Mouse (Mus musculus): Measurements from ENCODE around the gene Bach1. TPM values are rescaled to one million over a fixed set of nuclear protein-coding genes. Genes with fewer than 3 reads are reported as not detected.

The Bach1 gene
- polyA plus RNA-seq, 1 experiment from 2014 or later, result 19.0 TPM

GRCm38 (mm10) chr16:87736106-87736505 is 37.4 kb downstream of the Bach1 start:
- Histone ChIP-seq H3K4me2 (ENCODE audit: low read depth, low read length) (no peak overlapping the region), H3K9me3 (replicated peaks; ENCODE audit: control insufficient read depth, low read length) (no peaks in the 10 kb centered on the region), H3K4me3 (ENCODE audit: low read depth, low read length) (no peak overlapping the region), H3K27me3 (ENCODE audit: control insufficient read depth, insufficient read depth, low read length) (no peaks in the 10 kb centered on the region), H3K4me1 (ENCODE audit: control insufficient read depth, insufficient read depth, low read length) (no peaks in the 10 kb centered on the region), H3K36me3 (replicated peaks; ENCODE audit: control insufficient read depth, insufficient read depth, low read depth, low read length) (no peaks in the 10 kb centered on the region), H3K27ac (replicated peaks; ENCODE audit: low read depth, low read length) (no peak overlapping the region), H3K9ac (replicated peaks; ENCODE audit: low read length) (no peak overlapping the region)
- no peak for ATAC-seq (replicated peaks; ENCODE audit: insufficient number of reproducible peaks, low FRiP score, low TSS enrichment, low read depth)
- no peak for DNase-seq (ENCODE audit: low spot score)
- whole genome bisulfite sequencing, result 90% methylated on average over 11 of the region's 11 CpGs

- Histone ChIP-seq H3K4me3 (ENCODE audit: low read depth, low read length) (no peak overlapping the region), H3K9me3 (replicated peaks; ENCODE audit: control insufficient read depth, low read length) (no peaks in the 10 kb centered on the region), H3K27me3 (ENCODE audit: control insufficient read depth, insufficient read depth, low read length) (no peaks in the 10 kb centered on the region), H3K27ac (replicated peaks; ENCODE audit: low read depth, low read length) (no peak overlapping the region), H3K4me2 (ENCODE audit: low read depth, low read length) (no peak overlapping the region), H3K36me3 (replicated peaks; ENCODE audit: control insufficient read depth, insufficient read depth, low read depth, low read length) (no peaks in the 10 kb centered on the region), H3K9ac (replicated peaks; ENCODE audit: low read length) (no peak overlapping the region), H3K4me1 (ENCODE audit: control insufficient read depth, insufficient read depth, low read length) (no peaks in the 10 kb centered on the region)
- no peak for DNase-seq (ENCODE audit: low spot score)
- 67% methylated on average over 8 of the region's 8 CpGs for WGBS
- ATAC-seq (replicated peaks; ENCODE audit: insufficient number of reproducible peaks, low FRiP score, low TSS enrichment, low read depth), result no peak
Observed at GRCm38 (mm10) chr16:87737296-87737695, 38.6 kb downstream of the Bach1 start.

GRCm38 (mm10) chr16:87737842-87738639 is 39.3 kb downstream of the Bach1 start:
- no peak for DNase-seq (ENCODE audit: low spot score)
- ATAC-seq (replicated peaks; ENCODE audit: insufficient number of reproducible peaks, low FRiP score, low TSS enrichment, low read depth), result no peak

GRCm38 (mm10) chr16:87741034-87741715 is 42.4 kb downstream of the Bach1 start:
- Histone ChIP-seq H3K27ac (replicated peaks; ENCODE audit: low read depth, low read length) (no peak overlapping the region), H3K36me3 (replicated peaks; ENCODE audit: control insufficient read depth, insufficient read depth, low read depth, low read length) (no peaks in the 10 kb centered on the region), H3K27me3 (ENCODE audit: control insufficient read depth, insufficient read depth, low read length) (no peaks in the 10 kb centered on the region), H3K4me2 (ENCODE audit: low read depth, low read length) (no peak overlapping the region), H3K9ac (replicated peaks; ENCODE audit: low read length) (no peak overlapping the region), H3K4me3 (ENCODE audit: low read depth, low read length) (no peak overlapping the region), H3K4me1 (ENCODE audit: control insufficient read depth, insufficient read depth, low read length) (no peaks in the 10 kb centered on the region), H3K9me3 (replicated peaks; ENCODE audit: control insufficient read depth, low read length) (no peaks in the 10 kb centered on the region)
- ATAC-seq (replicated peaks; ENCODE audit: insufficient number of reproducible peaks, low FRiP score, low TSS enrichment, low read depth), result no peak
- WGBS, result 88% methylated on average over 9 of the region's 9 CpGs
- DNase-seq (ENCODE audit: low spot score), result no peak

More at GRCm38 (mm10) chr16:87737842-87738639, 39.3 kb downstream of the Bach1 start:
- no peaks in the 10 kb centered on the region for H3K4me1 ChIP-seq (ENCODE audit: control insufficient read depth, insufficient read depth, low read length)
- H3K27ac ChIP-seq (replicated peaks; ENCODE audit: low read depth, low read length), result no peak overlapping the region
- H3K27me3 ChIP-seq (ENCODE audit: control insufficient read depth, insufficient read depth, low read length), result no peaks in the 10 kb centered on the region
- no peak overlapping the region for H3K4me2 ChIP-seq (ENCODE audit: low read depth, low read length)
- H3K9me3 ChIP-seq (replicated peaks; ENCODE audit: control insufficient read depth, low read length), result no peaks in the 10 kb centered on the region
- no peak overlapping the region for H3K4me3 ChIP-seq (ENCODE audit: low read depth, low read length)
- H3K9ac ChIP-seq (replicated peaks; ENCODE audit: low read length), result no peak overlapping the region
- no peaks in the 10 kb centered on the region for H3K36me3 ChIP-seq (replicated peaks; ENCODE audit: control insufficient read depth, insufficient read depth, low read depth, low read length)
- WGBS, result 88% methylated on average over 21 of the region's 21 CpGs

- Histone ChIP-seq H3K9ac (replicated peaks; ENCODE audit: low read length) (no peak overlapping the region), H3K27ac (replicated peaks; ENCODE audit: low read depth, low read length) (no peak overlapping the region), H3K9me3 (replicated peaks; ENCODE audit: control insufficient read depth, low read length) (no peaks in the 10 kb centered on the region), H3K4me2 (ENCODE audit: low read depth, low read length) (no peak overlapping the region), H3K36me3 (replicated peaks; ENCODE audit: control insufficient read depth, insufficient read depth, low read depth, low read length) (no peaks in the 10 kb centered on the region), H3K4me1 (ENCODE audit: control insufficient read depth, insufficient read depth, low read length) (no peaks in the 10 kb centered on the region), H3K4me3 (ENCODE audit: low read depth, low read length) (no peak overlapping the region), H3K27me3 (ENCODE audit: control insufficient read depth, insufficient read depth, low read length) (no peaks in the 10 kb centered on the region)
- WGBS, result 64% methylated on average over 3 of the region's 3 CpGs
- no peak; the same call in 1 of the 2 replicates for ATAC-seq (replicated peaks; ENCODE audit: insufficient number of reproducible peaks, low FRiP score, low TSS enrichment, low read depth)
- no peak for DNase-seq (ENCODE audit: low spot score)
Observed at GRCm38 (mm10) chr16:87743661-87744060, 44.9 kb downstream of the Bach1 start.

- Histone ChIP-seq H3K9me3 (replicated peaks; ENCODE audit: control insufficient read depth, low read length) (no peaks in the 10 kb centered on the region), H3K27ac (replicated peaks; ENCODE audit: low read depth, low read length) (no peak overlapping the region), H3K4me3 (ENCODE audit: low read depth, low read length) (no peak overlapping the region), H3K27me3 (ENCODE audit: control insufficient read depth, insufficient read depth, low read length) (no peaks in the 10 kb centered on the region), H3K36me3 (replicated peaks; ENCODE audit: control insufficient read depth, insufficient read depth, low read depth, low read length) (no peaks in the 10 kb centered on the region), H3K4me2 (ENCODE audit: low read depth, low read length) (no peak overlapping the region), H3K9ac (replicated peaks; ENCODE audit: low read length) (no peak overlapping the region), H3K4me1 (ENCODE audit: control insufficient read depth, insufficient read depth, low read length) (no peaks in the 10 kb centered on the region)
- no peak for DNase-seq (ENCODE audit: low spot score)
- ATAC-seq (replicated peaks; ENCODE audit: insufficient number of reproducible peaks, low FRiP score, low TSS enrichment, low read depth), result no peak
- 74% methylated on average over 2 of the region's 2 CpGs for WGBS
Observed at GRCm38 (mm10) chr16:87744338-87744737, 45.6 kb downstream of the Bach1 start.

GRCm38 (mm10) chr16:87745192-87745945 is 46.6 kb downstream of the Bach1 start:
- H3K27ac ChIP-seq (replicated peaks; ENCODE audit: low read depth, low read length), result no peak overlapping the region
- no peak for ATAC-seq (replicated peaks; ENCODE audit: insufficient number of reproducible peaks, low FRiP score, low TSS enrichment, low read depth)
- no peaks in the 10 kb centered on the region for H3K4me1 ChIP-seq (ENCODE audit: control insufficient read depth, insufficient read depth, low read length)
- WGBS, result 88% methylated on average over 8 of the region's 8 CpGs
- H3K9ac ChIP-seq (replicated peaks; ENCODE audit: low read length), result no peak overlapping the region
- no peaks in the 10 kb centered on the region for H3K36me3 ChIP-seq (replicated peaks; ENCODE audit: control insufficient read depth, insufficient read depth, low read depth, low read length)
- no peak overlapping the region for H3K4me2 ChIP-seq (ENCODE audit: low read depth, low read length)
- no peaks in the 10 kb centered on the region for H3K27me3 ChIP-seq (ENCODE audit: control insufficient read depth, insufficient read depth, low read length)
- DNase-seq (ENCODE audit: low spot score), result no peak
- H3K4me3 ChIP-seq (ENCODE audit: low read depth, low read length), result no peak overlapping the region
- H3K9me3 ChIP-seq (replicated peaks; ENCODE audit: control insufficient read depth, low read length), result no peaks in the 10 kb centered on the region
